Mouse (Mus musculus): ENCODE measurements around the gene Sec22c.
A peak's percentile ranks its signal among the peaks of the same experiment; 100 is the strongest.

Sec22c gene

DNA sequence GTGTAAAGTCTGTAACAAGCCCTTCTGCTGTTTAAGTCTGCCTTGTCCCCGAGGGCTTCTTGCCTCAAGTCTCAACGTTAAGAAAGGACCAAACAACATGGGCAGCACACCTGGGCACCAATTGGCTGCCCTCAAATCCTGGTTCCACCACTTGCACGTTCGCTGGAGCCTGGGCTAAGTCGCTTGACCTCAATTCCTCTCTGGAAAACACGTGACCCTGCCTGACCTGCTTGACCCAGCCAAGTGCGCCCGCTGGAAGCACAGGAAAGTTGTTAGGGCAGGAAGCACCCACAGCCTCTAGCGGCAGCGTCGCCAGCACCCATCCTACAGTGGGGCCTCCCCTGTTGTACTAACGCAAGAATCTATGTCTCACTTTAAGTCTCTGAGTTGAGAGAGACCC is 10.6 kb downstream of the Sec22c start:
- no peak for DNase-seq (ENCODE audit: low spot score in 2 of 2)

DNA sequence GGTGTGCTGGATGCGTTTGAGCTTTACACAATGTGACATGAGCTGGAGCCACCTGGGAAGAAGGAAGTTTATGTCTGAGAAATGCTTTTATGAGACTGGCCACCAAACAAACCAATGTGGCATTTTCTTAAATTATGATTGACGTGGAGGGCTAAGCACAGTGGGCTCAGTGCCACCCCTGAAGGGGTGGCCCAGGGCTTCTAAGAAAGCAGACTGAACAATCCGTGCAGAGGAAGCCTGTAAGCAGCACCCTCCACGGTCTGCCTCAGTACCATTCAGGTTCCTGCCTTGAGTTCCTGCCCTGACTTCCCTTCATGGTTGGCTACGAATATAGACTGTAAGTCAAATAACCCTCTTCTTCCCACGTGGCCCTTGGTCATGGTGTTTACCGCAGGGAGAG is 14.6 kb downstream of the Sec22c start:
- no peak for DNase-seq (ENCODE audit: low spot score in 2 of 2)

DNA sequence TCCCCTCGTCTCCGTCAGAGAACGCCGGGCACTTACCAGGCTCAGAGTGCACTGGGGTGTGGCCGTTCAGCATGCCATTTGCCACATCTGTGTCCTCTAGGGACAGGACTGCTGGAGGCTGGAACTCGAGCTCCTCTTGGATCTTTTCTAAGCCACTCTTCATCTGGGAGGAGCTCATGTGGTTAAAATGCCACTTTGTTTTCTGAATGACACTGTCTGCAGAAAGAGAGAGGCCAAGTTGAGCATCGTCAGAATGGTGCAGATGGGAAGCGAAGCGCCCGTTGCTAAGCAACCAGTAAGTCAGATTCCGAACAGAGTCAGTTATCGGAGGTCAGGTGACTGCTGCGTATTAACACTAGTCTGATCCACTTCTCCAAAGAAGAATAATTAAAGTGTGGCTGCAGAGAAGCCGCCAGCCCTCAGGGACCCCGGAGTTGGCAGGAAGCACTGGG is 15.1 kb downstream of the Sec22c start:
- no peak for DNase-seq (ENCODE audit: low spot score in 2 of 2)

DNA sequence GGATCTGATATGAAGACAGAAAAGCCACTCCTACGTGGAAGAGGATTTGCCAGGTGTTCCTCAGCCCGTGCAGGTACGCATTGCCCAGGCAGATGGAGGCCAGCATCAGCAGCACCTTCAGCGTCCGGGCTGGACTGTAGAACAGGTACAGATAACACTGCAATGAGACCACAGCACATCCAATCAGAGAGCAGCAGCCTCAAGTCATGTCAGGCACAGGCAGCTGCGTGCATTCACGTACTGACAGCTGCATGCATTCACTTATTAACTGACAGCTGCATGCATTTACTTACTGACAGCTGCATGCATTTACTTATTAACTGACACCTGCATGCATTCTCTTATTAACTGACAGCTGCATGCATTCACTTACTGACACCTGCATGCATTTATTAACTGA is 20.6 kb downstream of the Sec22c start:
- no peak for DNase-seq (ENCODE audit: low spot score in 2 of 2)

DNA sequence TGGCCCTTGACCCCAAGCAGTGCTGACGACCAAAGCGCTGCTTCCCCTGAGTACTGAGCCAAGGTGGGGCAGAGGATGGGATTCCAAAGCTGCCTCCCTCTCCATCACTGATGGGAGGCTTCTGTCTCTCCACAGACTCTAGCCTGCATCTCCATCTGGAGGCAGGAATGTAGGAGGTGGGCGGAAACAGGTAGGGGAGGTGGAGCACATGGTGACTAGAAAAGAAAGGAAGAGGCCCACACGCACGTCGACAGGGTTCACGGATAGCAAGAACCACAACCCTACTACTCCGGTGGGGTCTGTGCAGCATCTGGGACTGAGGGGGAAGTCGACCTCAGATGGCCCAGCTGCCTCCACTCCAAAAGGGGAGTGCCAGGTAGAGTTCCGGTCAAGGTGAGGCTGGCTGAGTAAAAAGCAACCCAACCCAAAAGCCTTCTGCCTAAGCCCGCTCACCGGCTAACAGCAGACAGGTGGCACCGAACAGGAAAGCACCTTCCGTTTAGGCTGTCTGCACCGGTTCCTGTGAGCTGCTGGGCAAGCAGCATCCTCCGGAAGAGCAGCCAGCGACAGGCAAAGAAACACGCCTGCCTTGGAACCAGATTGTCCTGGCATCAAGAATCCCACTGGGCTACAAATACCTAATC is 23.1 kb downstream of the Sec22c start:
- DNase-seq (ENCODE audit: low spot score in 2 of 2) = no peak

DNA sequence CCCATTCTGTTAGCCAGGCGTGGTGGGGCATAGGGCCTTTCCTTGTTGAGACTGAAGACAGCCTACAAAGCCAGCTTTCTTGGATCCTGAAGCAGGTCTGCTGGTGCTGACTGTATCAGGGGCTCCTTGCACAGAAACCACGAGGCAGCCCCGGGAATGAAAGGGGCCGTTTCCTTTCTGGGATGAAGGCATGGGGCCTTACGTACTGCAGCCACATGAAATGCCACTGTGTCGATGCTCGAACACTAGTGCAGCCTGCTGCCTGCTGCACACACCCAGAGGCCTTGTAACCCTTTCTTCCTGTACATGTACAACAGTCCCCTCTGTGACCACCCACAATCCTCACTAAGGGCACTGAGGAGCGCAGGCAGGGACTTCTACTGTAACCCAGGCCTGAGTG is 24.1 kb downstream of the Sec22c start:
- DNase-seq (ENCODE audit: low spot score in 2 of 2) = no peak

DNA sequence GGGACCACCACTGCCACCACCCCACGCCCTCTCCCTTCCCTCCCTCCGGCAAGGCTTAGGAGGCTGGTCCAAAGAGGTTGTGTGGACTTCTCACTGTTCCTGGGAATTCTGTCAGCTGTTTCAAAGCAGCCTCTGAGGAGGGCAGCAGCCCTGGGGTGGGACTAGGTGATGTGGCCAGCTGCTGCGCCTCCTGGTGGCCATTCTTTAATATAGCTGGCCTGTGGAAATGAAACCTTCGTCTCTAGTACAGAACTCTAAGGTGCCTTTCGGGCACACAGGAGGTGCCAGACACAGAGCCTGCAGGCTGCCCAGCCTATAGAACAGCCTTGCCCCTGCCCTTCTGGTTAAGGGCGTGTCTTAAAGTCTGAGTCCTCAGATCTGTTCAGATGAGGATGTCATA is 25.7 kb downstream of the Sec22c start:
- DNase-seq (ENCODE audit: low spot score in 2 of 2) = peak; percentile 44 to 51

DNA sequence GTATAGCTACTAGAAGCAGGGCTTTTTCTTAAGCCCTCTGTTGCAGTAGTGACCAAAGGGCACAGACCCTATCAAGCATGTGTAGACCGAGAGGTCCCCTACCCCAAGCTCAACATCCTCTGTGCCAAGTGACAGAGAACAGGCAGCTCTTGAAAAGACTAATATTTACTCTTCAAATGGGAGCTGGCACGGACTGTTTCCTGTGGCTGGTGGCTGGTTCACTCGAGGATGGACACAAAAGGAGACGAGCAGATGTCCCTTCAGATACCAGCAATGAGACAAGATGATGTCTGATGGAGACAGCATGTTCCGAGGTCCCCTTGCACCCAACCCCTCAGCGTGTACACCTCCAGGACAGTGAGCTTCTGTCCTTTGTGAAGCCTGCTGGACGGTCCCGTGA is 27.8 kb downstream of the Sec22c start:
- DNase-seq (ENCODE audit: low spot score in 2 of 2) = no peak

DNA sequence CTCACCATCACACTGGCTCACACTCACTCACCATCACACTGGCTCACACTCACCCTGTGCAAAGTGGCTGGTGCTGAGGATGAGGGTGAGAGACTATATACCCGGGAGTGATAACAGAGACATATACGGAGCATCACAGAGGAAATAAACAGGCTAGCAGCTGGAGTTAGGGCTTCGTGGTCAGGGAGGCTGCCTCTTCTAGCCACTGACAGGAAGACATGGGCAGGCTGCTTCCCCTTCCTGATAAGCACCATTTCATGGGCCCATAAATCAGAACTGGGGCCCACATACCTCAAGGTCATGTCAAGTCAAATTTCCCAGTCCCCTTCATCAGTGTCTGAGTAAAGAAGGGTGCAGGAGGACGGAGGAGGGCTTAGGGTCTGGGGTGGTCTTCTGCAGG is 28.2 kb downstream of the Sec22c start:
- peak; percentile 32 to 40 for DNase-seq (ENCODE audit: low spot score in 2 of 2)

DNA sequence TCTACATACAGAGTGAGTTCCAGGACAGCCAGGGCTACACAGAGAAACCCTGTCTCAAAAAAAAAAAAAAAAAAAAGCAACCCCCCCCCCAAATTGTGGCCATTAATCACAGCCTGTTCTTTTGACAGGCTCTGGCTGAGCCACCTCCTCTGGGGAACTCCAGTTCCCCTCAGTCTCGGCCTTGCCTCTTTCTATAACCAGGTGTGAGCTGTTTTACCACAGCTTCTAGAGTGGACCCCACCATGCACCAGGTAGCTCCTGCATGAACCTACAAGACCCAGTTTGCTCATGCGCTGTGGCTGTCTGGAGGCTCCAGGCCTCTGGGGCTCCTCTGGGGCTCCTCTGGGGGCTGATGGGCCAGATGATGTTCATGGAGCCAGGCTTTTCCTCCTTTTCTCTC is 29.7 kb downstream of the Sec22c start:
- no peak for DNase-seq (ENCODE audit: low spot score in 2 of 2)

DNA sequence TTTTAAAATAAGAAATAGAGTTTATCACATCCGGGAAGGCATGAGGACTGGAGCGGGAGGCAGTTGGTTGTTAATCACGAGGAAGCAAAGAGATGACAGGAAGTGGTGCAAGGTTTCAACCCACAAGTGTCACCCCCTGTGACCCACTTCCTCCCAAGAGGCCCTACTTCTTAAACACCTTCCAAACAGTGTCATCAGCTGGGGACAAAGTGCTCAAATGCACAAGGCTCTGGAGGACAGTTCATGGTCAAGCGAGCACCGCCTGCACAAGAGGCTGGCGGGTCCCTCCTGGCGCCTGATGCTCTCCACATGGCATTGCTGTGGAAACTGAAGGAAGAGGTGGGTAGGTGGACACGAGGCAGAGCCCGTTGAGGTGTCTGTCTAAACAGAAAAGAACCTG is 30.3 kb downstream of the Sec22c start:
- peak; percentile 85 to 88 for DNase-seq (ENCODE audit: low spot score in 2 of 2)

DNA sequence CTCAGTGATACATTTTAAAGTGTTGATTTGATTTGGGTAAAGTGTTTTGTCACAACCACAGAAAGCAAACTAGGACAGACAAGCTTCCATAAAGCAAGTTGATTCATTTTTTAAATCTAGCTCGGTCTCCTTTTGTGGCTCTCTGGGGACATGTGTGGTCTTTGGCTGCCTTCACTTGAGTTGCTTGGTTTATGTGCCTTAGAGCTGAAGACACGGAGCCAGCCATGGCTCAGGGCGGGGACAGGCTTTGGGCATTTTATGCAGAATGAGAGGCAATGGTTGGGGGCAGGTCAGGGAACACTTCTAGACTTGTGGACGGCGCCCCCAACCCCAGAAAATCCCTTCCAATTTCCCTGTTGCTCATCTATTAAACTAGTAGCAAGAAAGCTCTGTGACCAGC is 31.6 kb downstream of the Sec22c start:
- no peak for DNase-seq (ENCODE audit: low spot score in 2 of 2)

DNA sequence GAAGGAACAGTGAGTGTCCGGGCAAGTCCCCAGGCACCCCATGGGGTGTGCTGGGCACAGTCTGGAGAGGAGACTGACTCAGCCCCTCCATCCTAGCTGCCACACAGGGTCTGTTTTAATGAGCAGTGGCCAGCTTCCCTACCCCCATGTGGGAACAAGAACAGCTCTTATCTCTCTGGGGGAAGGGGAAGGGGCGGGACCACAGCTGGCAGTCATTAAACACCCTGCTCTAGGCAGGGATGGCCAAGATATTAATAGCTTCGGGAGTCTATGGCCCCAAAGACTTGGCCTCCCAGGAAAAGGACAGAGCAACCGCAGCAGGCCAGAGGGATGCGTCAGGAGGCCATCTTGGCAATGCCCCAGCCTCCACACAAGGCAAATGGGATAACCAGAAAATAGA is 33.0 kb downstream of the Sec22c start:
- DNase-seq (ENCODE audit: low spot score in 2 of 2) = no peak

DNA sequence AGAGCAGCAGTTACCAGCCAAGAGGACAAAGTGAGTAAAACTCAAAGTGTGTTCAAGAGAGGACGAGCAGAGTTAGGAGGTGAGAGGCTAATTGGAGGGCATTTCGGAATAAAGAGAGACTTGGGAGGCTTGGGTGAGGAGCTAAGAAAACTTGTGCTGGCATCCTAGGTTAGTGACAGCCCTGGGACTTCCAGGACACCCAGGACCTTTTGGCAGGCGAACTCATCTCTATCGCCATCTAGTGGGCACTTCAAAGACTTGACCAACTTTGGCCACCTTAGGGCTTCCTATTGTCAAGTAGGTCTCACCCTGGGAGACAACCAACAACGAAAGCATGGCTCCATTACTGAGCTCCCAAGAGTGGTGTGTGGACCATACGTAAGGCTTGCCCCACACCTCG is 34.0 kb downstream of the Sec22c start:
- peak; percentile 32 to 33 for DNase-seq (ENCODE audit: low spot score in 2 of 2)

DNA sequence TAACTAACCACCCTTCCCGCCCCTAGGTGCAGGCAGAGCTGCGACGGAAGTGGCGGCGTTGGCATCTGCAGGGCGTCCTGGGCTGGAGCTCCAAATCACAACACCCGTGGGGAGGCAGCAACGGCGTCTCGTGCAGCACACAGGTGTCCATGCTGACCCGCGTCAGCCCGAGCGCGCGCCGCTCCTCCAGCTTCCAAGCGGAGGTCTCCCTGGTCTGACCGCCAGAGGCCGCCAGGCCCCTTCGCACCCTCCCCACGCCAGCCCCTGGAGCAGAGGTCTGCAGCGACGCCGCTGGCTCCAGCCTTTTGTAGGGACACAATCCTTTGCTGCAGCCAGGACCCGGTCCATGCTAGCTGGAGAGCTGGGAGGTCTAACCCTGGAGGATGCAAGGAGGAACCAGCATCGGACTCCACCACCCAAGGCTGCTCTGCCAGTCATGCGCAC is 35.9 kb downstream of the Sec22c start:
- DNase-seq (ENCODE audit: low spot score in 2 of 2) = peak; percentile 40 to 46

DNA sequence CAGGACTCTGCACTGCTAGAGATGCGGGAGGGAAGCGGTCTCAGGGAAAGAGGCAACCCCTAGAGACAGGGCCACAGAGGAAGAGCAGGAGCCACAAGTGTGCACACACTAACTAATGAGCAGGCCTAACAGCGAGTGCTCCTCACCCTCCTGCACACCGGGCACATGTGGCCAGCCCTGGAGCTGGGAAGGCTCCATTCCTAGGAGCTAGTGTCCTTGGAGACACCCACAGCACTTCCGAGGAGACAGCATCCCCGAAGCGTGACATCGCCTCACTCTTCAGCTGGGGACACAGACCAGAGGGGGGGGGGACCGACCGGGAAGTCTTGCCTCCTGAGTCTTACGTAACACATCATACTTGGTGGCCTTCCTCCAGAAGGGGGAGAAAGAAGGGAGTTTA is 37.5 kb downstream of the Sec22c start:
- DNase-seq (ENCODE audit: low spot score in 2 of 2) = no peak

DNA sequence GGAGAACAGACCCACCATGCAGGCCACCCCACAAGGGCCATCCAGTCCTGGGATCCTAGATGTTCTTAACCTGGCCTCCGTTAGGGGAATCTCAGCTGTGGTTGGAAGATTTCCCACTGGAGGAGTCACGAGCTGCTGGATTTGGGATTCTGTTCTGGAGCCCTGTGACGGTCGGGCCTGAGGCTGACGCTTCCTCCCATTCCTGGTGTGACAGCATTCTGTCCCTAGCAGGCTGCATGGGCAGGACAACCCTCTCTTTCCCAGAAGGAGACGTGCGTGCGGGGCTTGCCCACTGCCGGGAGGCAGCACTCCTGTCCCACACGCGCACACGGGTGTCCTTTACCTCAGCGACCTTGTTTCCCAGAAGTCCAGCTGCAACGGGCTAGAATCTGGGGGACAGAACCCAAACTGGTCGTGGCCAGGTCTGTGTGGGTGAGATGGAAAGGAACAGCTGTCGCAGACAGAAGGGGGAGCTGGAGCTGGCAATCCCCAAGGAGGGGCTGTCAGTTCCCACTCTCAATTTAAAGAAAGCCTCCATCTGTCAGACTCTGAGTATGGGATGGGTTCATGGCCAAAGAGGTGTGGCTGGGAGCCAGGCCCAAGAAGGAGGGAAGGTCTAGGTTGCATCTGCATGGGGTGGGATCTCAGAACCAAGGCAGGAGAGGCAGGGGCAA is 38.2 kb downstream of the Sec22c start:
- DNase-seq (ENCODE audit: low spot score in 2 of 2) = no peak

DNA sequence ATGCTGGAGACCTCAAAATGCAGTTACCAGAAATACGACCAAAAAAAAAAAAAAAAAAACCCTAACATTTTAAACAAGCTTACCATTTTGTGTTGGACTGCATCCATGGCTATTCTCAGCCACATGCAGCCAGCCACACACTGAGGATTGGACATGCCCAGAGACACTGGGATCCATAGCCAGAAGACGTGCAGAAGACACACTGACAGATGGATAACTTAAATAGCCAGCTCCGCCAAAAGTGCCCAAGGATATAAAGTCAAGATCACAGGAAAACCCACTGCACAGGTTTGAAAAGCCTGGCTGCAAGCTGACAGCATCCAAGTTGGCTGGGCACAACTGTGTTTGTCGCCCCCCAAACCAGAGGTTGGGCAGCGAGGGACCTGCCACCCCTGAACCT is 41.2 kb downstream of the Sec22c start:
- DNase-seq (ENCODE audit: low spot score in 2 of 2) = no peak

DNA sequence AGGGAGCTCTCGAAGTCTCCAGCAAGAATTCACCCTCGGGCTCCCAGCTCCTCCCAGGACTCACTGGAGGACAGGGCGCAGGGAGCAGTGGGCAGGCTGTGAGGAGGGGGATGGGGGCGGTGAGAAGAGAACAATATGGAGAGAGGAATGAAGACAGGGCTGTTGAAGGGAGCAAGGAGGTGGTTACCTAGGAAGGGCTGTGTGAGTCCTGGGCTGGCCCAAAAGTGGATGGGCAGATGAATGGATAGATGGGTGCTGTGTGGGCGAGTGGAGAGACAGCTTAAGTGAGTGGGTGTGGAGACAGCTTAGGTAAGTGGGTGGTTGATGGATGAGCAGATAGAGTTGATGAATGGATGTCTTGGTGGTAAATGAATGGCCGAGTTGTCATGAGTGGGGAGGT is 41.8 kb downstream of the Sec22c start:
- no peak for DNase-seq (ENCODE audit: low spot score in 2 of 2)

DNA sequence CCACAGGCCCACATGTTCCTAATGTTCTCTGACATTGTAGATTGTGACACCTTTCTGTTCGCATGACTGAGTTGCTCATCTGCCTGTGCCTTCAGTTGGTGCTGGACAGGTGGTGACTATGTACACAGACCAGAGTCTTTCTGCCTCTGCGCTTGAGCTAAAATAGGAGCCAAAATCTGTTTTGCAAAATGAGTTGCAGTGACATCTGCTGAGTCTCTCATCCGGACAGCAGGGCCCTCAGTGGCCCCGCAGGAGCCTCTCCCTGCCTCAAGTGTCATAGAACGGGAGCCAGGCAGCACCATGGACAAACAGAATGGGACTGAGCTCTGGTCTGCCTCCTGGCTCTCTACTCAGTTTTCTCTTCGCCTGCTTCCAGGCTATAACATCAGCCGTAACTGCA is 45.5 kb downstream of the Sec22c start:
- no peak for DNase-seq (ENCODE audit: low spot score in 2 of 2)

DNA sequence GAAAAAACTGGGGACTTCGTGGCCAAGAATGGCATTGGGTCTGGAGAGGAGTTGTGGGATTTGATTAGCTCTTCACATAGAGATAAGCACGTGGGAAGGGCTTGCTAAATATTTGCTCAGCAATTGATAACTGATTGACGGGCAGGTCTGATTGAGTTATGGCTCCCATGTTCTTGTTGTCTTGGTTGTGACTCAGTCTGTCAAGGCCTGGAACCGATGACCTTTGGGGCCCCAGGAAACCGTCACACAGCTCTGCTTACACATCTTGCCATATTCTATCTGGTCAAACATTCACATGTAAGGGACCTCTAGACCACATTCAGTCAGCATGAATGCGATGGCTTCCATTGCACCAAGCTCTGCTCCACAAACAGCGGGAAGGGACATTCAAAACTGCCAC is 47.0 kb downstream of the Sec22c start:
- no peak for DNase-seq (ENCODE audit: low spot score in 2 of 2)

DNA sequence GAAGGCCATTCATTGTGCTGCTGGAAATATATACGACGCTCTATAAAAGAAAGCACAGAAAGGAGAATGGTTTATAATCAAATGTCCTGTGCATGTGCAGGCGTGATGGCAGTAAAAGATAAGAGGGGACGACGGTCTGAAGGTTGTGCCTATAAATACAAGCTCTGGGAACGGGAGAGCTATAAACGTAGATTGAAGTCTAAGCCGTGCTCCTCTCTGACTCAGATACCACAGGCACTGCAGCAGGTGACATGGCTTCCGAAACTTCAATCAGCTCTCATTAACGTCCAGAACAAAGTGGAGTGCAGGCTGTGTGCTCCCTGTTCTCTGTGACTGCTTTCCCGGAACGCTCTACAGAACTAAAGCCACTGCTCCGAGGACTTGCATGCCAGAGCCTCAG is 48.1 kb downstream of the Sec22c start:
- no peak for DNase-seq (ENCODE audit: low spot score in 2 of 2)

DNA sequence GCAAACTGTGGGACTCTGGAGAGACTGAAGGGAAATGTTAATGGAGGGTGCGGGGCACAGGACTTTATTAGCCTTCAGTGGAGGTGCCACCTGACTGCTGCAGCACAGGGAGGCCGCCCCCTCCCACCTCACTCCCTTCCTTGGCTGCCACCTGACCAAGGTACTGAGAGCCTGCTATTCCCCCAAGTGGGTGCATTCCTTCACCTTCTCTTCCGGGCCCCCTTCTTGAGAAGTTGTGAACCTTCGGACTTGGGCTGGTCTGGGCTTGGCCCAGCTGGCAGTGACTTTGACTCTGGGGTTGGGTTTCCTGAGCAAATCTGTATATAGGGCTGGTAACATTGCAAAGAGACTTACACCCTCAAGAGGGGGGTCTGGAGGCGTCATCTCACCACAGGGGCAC is 49.0 kb downstream of the Sec22c start:
- DNase-seq (ENCODE audit: low spot score in 2 of 2) = no peak

DNA sequence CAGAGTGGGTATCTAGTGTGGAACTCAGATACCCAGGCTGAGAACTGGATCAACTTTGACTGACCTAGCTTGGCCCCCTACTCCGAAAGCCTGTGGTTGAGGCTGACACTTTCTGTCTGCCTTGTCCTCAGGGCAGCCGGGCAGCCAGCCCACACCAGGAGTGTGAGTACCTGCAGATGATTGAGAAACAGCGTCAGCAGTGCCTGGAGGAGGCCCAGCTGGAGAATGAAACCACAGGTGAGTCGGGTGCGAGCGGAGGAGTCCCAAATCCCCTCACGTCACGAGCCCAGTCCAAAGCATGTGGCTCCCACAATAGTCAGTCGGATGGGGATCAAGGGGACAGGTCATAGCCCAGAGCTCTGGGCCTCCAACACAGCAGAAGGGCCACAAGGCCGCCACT is 51.6 kb downstream of the Sec22c start:
- no peak for DNase-seq (ENCODE audit: low spot score in 2 of 2)
